Mouse (Mus musculus) macrophage (primary cell): ENCODE measurements around the gene Stoml3. TPM values are rescaled to one million over a fixed set of nuclear protein-coding genes. Genes with fewer than 3 reads are reported as not detected.

Experiments used
- H3K27ac ChIP-seq: fragments of 350-480 bp; formaldehyde crosslinking; 2 replicates; pipeline ENCODE4 v1.9.0; 2021
- H3K36me3 ChIP-seq: fragments of 350-480 bp; formaldehyde crosslinking; 2 replicates; pipeline ENCODE4 v1.9.0; 2021; ENCODE audit errors: inconsistent target
- H3K4me3 ChIP-seq: fragments of 350-480 bp; formaldehyde crosslinking; 2 replicates; pipeline ENCODE4 v1.9.0; 2021; ENCODE audit errors: inconsistent target
- H3K79me2 ChIP-seq: fragments of 350-480 bp; formaldehyde crosslinking; 2 replicates; pipeline ENCODE4 v1.9.0; 2021; ENCODE audit errors: inconsistent target
- WGBS: methylation state at CpG from one replicate; pipeline ENCODE4 v1.1.7; 2026; ENCODE audit warnings: inconsistent platforms; ENCODE audit not compliant: missing documents; 5-methylcytosine and 5-hydroxymethylcytosine counted together
- polyA plus RNA-seq: library from polyadenylated mRNA; stranded (reverse); fragments of 250-400 nt; gene quantifications from 3 replicates; pipeline ENCODE4 v1.2.4, GENCODE M21; 2018; ENCODE audit warnings: inconsistent platforms

Stoml3 gene
- polyA plus RNA-seq, 1 experiment from 2014 or later, result not detected

- Histone ChIP-seq H3K4me3 (no peak overlapping the region), H3K79me2 (no peaks in the 10 kb centered on the region), H3K36me3 (no peaks in the 10 kb centered on the region), H3K27ac (no peak overlapping the region)
- WGBS, result 69% methylated on average over 5 of the region's 5 CpGs
These were observed 24.6 kb downstream of the Stoml3 start for GRCm38 (mm10) chr3:53513096-53513495.

- Histone ChIP-seq H3K27ac (no peak overlapping the region), H3K4me3 (no peak overlapping the region), H3K79me2 (no peaks in the 10 kb centered on the region), H3K36me3 (no peaks in the 10 kb centered on the region)
- 85% methylated on average over 4 of the region's 4 CpGs for WGBS
These were observed 26.0 kb downstream of the Stoml3 start for GRCm38 (mm10) chr3:53514221-53515065.

- no peak overlapping the region for H3K27ac ChIP-seq
- no peaks in the 10 kb centered on the region for H3K79me2 ChIP-seq
- H3K4me3 ChIP-seq, result no peak overlapping the region
- WGBS, result 20% methylated on average over 8 of the region's 10 CpGs
- no peaks in the 10 kb centered on the region for H3K36me3 ChIP-seq
These were observed 34.3 kb downstream of the Stoml3 start for GRCm38 (mm10) chr3:53522794-53523193.

GRCm38 (mm10) chr3:53525737-53526136, 37.3 kb downstream of the Stoml3 start:
- H3K4me3 ChIP-seq, result no peak overlapping the region
- H3K27ac ChIP-seq, result no peak overlapping the region
- H3K79me2 ChIP-seq, result no peaks in the 10 kb centered on the region
- H3K36me3 ChIP-seq, result no peaks in the 10 kb centered on the region
- 16% methylated on average over 21 of the region's 21 CpGs for WGBS

GRCm38 (mm10) chr3:53530305-53530704, 41.9 kb downstream of the Stoml3 start:
- Histone ChIP-seq H3K27ac (no peak overlapping the region), H3K4me3 (no peak overlapping the region), H3K79me2 (no peaks in the 10 kb centered on the region), H3K36me3 (no peaks in the 10 kb centered on the region)
- 86% methylated on average over 6 of the region's 6 CpGs for WGBS

- 84% methylated on average over 6 of the region's 6 CpGs for WGBS
- Histone ChIP-seq H3K27ac (no peak overlapping the region), H3K36me3 (no peaks in the 10 kb centered on the region), H3K79me2 (no peaks in the 10 kb centered on the region), H3K4me3 (no peak overlapping the region)
These were observed 43.6 kb downstream of the Stoml3 start for GRCm38 (mm10) chr3:53532091-53532490.

GRCm38 (mm10) chr3:53552691-53553090, 64.2 kb downstream of the Stoml3 start:
- Histone ChIP-seq H3K79me2 (no peaks in the 10 kb centered on the region), H3K27ac (no peak overlapping the region), H3K4me3 (no peak overlapping the region), H3K36me3 (no peaks in the 10 kb centered on the region)
- WGBS, result 83% methylated on average over 7 of the region's 7 CpGs

- Histone ChIP-seq H3K79me2 (no peaks in the 10 kb centered on the region), H3K36me3 (no peaks in the 10 kb centered on the region), H3K27ac (no peak overlapping the region), H3K4me3 (no peak overlapping the region)
- WGBS, result 87% methylated on average over 10 of the region's 10 CpGs
These were observed 66.8 kb downstream of the Stoml3 start for GRCm38 (mm10) chr3:53555031-53555952.

- no peak overlapping the region for H3K27ac ChIP-seq
- H3K79me2 ChIP-seq, result no peaks in the 10 kb centered on the region
- H3K4me3 ChIP-seq, result no peak overlapping the region
- WGBS, result 89% methylated on average over 16 of the region's 16 CpGs
- H3K36me3 ChIP-seq, result no peaks in the 10 kb centered on the region
These were observed 69.1 kb downstream of the Stoml3 start for GRCm38 (mm10) chr3:53557388-53558214.

Other genes starting within 250 kb of the Stoml3 start
- gene Nhlrc3, start 25.3 kb upstream of the Stoml3 start, polyA plus RNA-seq, result 42.1 to 47.5 TPM (median 45.1 TPM) in 3 replicates
- gene Proser1, start 25.0 kb upstream of the Stoml3 start, polyA plus RNA-seq, result 11.8 to 14.9 TPM (median 13.2 TPM) in 3 replicates
- not detected in 3 replicates for gene Frem2, start 168.7 kb downstream of the Stoml3 start, polyA plus RNA-seq